Mouse (Mus musculus) lung, embryonic 14.5 days (tissue): Measurements from ENCODE around the gene Actn2. TPM values are rescaled to one million over a fixed set of nuclear protein-coding genes. Genes with fewer than 3 reads are reported as not detected.

Experiments used
- ATAC-seq: fragments of 200-750 bp; cut with Nextera tagmentation; 2 replicates; pipeline ENCODE4 v1.8.0; 2017; ENCODE audit warnings: mild to moderate bottlenecking, moderate TSS enrichment, moderate library complexity; ENCODE audit not compliant: insufficient read depth
- DNase-seq: peaks from one replicate; pipeline ENCODE4 v3.0.0-alpha.2; 2015
- H3K27ac ChIP-seq: fragments of 300-500 bp; sonication (generic); 2 replicates; pipeline ENCODE4 v1.5.1; 2014; ENCODE audit warnings: low read depth, mild to moderate bottlenecking, moderate library complexity
- H3K27me3 ChIP-seq: fragments of 300-500 bp; sonication (generic); 2 replicates; pipeline ENCODE4 v1.6.1; 2014; ENCODE audit warnings: low read length, control low read depth; ENCODE audit not compliant: insufficient read depth
- H3K36me3 ChIP-seq: fragments of 300-500 bp; sonication (generic); 2 replicates; pipeline ENCODE4 v1.6.1; 2014; ENCODE audit warnings: control low read depth; ENCODE audit not compliant: insufficient read depth
- H3K4me1 ChIP-seq: fragments of 300-500 bp; sonication (generic); 2 replicates; pipeline ENCODE4 v1.6.1; 2014; ENCODE audit warnings: antibody characterized with exemption, control low read depth; ENCODE audit not compliant: insufficient read depth
- H3K4me2 ChIP-seq: fragments of 300-500 bp; sonication (generic); 2 replicates; pipeline ENCODE4 v1.6.1; 2014; ENCODE audit warnings: mild to moderate bottlenecking
- H3K4me3 ChIP-seq: fragments of 300-500 bp; sonication (generic); 2 replicates; pipeline ENCODE4 v1.5.1; 2014; ENCODE audit warnings: low read depth, low read length
- H3K9ac ChIP-seq: fragments of 300-500 bp; sonication (generic); 2 replicates; pipeline ENCODE4 v1.6.1; 2014
- H3K9me3 ChIP-seq: fragments of 300-500 bp; sonication (generic); 2 replicates; pipeline ENCODE4 v1.6.1; 2016; ENCODE audit warnings: low read depth, low read length, control low read depth
- CTCF ChIP-seq: IDR thresholded peaks from 2 replicates; pipeline ENCODE4 v1.5.1; 2016; ENCODE audit warnings: antibody characterized with exemption, low read depth
- WGBS: fragments of 180-500 bp; shearing (Covaris S2); extraction: QIAGEN DNeasy Blood & Tissue Kit; methylation state at CpG from one replicate; pipeline ENCODE4 v1.1.7; 2014; 5-methylcytosine and 5-hydroxymethylcytosine counted together
- polyA plus RNA-seq: library from polyadenylated mRNA; unstranded; fragments of >200 nt; fragmentation: Nextera tagmentation; extraction: Ambion mirVana; gene quantifications from 2 replicates; pipeline ENCODE4 v1.2.1, GENCODE M21; 2014

The Actn2 gene
- polyA plus RNA-seq, 1 experiment from 2014 or later: 0.57 TPM

GRCm38 (mm10) chr13:12361486-12361885 is 20.9 kb upstream of the Actn2 start:
- no peaks in the 10 kb centered on the region for H3K27me3 ChIP-seq
- no peak overlapping the region for H3K4me2 ChIP-seq
- no peaks in the 10 kb centered on the region for H3K9me3 ChIP-seq
- H3K36me3 ChIP-seq: no peaks in the 10 kb centered on the region
- no peak for TF ChIP-seq CTCF
- H3K4me1 ChIP-seq: no peaks in the 10 kb centered on the region
- no peak overlapping the region for H3K27ac ChIP-seq
- no peak for DNase-seq
- WGBS: 71% methylated on average over 4 of the region's 4 CpGs
- H3K4me3 ChIP-seq: no peak overlapping the region
- ATAC-seq: no peak
- no peak overlapping the region for H3K9ac ChIP-seq

GRCm38 (mm10) chr13:12357554-12357953 is 17.0 kb upstream of the Actn2 start:
- Histone ChIP-seq H3K36me3 (no peaks in the 10 kb centered on the region), H3K9me3 (no peaks in the 10 kb centered on the region), H3K27ac (no peak overlapping the region), H3K27me3 (no peaks in the 10 kb centered on the region), H3K4me3 (no peak overlapping the region), H3K4me2 (no peak overlapping the region), H3K4me1 (no peaks in the 10 kb centered on the region), H3K9ac (no peak overlapping the region)
- WGBS: 81% methylated on average over 5 of the region's 5 CpGs
- ATAC-seq (no peak), DNase-seq (no peak)
- TF ChIP-seq CTCF: no peak

GRCm38 (mm10) chr13:12356184-12356583 is 15.6 kb upstream of the Actn2 start:
- Histone ChIP-seq H3K4me3 (no peak overlapping the region), H3K9me3 (no peaks in the 10 kb centered on the region)
- WGBS: 57% methylated on average over 4 of the region's 4 CpGs

GRCm38 (mm10) chr13:12349197-12349824 is 8.8 kb upstream of the Actn2 start:
- no peak overlapping the region for H3K9ac ChIP-seq
- 66% methylated on average over 13 of the region's 13 CpGs for WGBS
- ATAC-seq: no peak
- H3K27me3 ChIP-seq: no peaks in the 10 kb centered on the region
- no peaks in the 10 kb centered on the region for H3K36me3 ChIP-seq
- no peaks in the 10 kb centered on the region for H3K9me3 ChIP-seq
- TF ChIP-seq CTCF: no peak
- no peak overlapping the region for H3K27ac ChIP-seq
- no peak overlapping the region for H3K4me2 ChIP-seq
- H3K4me3 ChIP-seq: no peak overlapping the region
- H3K4me1 ChIP-seq: no peaks in the 10 kb centered on the region
- DNase-seq: no peak

More at GRCm38 (mm10) chr13:12356184-12356583, 15.6 kb upstream of the Actn2 start:
- no peaks in the 10 kb centered on the region for H3K36me3 ChIP-seq
- TF ChIP-seq CTCF: no peak
- H3K4me1 ChIP-seq: no peaks in the 10 kb centered on the region
- no peak overlapping the region for H3K27ac ChIP-seq
- no peak overlapping the region for H3K9ac ChIP-seq
- no peaks in the 10 kb centered on the region for H3K27me3 ChIP-seq
- H3K4me2 ChIP-seq: no peak overlapping the region
- DNase-seq (no peak), ATAC-seq (no peak)

- Histone ChIP-seq H3K27ac (no peak overlapping the region), H3K4me3 (no peak overlapping the region), H3K9ac (no peak overlapping the region), H3K9me3 (no peaks in the 10 kb centered on the region), H3K36me3 (no peaks in the 10 kb centered on the region), H3K4me1 (no peaks in the 10 kb centered on the region), H3K27me3 (no peaks in the 10 kb centered on the region), H3K4me2 (no peak overlapping the region)
- TF ChIP-seq CTCF: no peak
- 81% methylated on average over 3 of the region's 3 CpGs for WGBS
- ATAC-seq: no peak
- DNase-seq: no peak
Measured at GRCm38 (mm10) chr13:12346837-12347236, 6.3 kb upstream of the Actn2 start.

GRCm38 (mm10) chr13:12341447-12341846 is 887 bp upstream of the Actn2 start:
- no peak for ATAC-seq
- Histone ChIP-seq H3K4me2 (no peak overlapping the region), H3K27ac (no peak overlapping the region), H3K4me3 (no peak overlapping the region), H3K9ac (no peak overlapping the region), H3K36me3 (no peaks in the 10 kb centered on the region), H3K27me3 (no peaks in the 10 kb centered on the region), H3K9me3 (no peaks in the 10 kb centered on the region), H3K4me1 (peaks cover 6% of the 10 kb centered on the region; the same call in 1 of the 2 replicates)
- WGBS: 36% methylated on average over 6 of the region's 6 CpGs
- no peak for TF ChIP-seq CTCF
- DNase-seq: no peak

- Histone ChIP-seq H3K4me1 (peaks cover 6% of the 10 kb centered on the region; the same call in 1 of the 2 replicates), H3K27ac (no peak overlapping the region; the same call in 1 of the 2 replicates), H3K36me3 (no peaks in the 10 kb centered on the region), H3K9ac (no peak overlapping the region), H3K9me3 (no peaks in the 10 kb centered on the region), H3K4me2 (no peak overlapping the region), H3K27me3 (no peaks in the 10 kb centered on the region), H3K4me3 (peak overlapping the region; percentile 31; the same call in 1 of the 2 replicates)
- ATAC-seq: no peak
- peak; percentile 9 for DNase-seq
- no peak for TF ChIP-seq CTCF
Measured at GRCm38 (mm10) chr13:12339446-12339845, 1.1 kb downstream of the Actn2 start.

GRCm38 (mm10) chr13:12337752-12338151 is 2.8 kb downstream of the Actn2 start:
- H3K4me2 ChIP-seq: no peak overlapping the region
- ATAC-seq (no peak), DNase-seq (no peak)
- TF ChIP-seq CTCF: no peak
- no peak overlapping the region for H3K4me3 ChIP-seq
- H3K9ac ChIP-seq: no peak overlapping the region
- H3K4me1 ChIP-seq: peaks cover 6% of the 10 kb centered on the region; the same call in 1 of the 2 replicates
- H3K27ac ChIP-seq: no peak overlapping the region
- no peaks in the 10 kb centered on the region for H3K27me3 ChIP-seq
- WGBS: 73% methylated on average over 7 of the region's 7 CpGs
- H3K36me3 ChIP-seq: no peaks in the 10 kb centered on the region
- H3K9me3 ChIP-seq: no peaks in the 10 kb centered on the region
